Mouse (Mus musculus): ENCODE data around the gene Mybbp1a. TPM values are rescaled to one million over a fixed set of nuclear protein-coding genes. Genes with fewer than 3 reads are reported as not detected.
"Not testable (repeated sequence)": the region's sequence is repeated elsewhere in the genome, so short reads cannot be mapped to it uniquely, and the experiment has no call there.

The Mybbp1a gene
- polyA plus RNA-seq, 1 experiment = 25.0 TPM

DNA sequence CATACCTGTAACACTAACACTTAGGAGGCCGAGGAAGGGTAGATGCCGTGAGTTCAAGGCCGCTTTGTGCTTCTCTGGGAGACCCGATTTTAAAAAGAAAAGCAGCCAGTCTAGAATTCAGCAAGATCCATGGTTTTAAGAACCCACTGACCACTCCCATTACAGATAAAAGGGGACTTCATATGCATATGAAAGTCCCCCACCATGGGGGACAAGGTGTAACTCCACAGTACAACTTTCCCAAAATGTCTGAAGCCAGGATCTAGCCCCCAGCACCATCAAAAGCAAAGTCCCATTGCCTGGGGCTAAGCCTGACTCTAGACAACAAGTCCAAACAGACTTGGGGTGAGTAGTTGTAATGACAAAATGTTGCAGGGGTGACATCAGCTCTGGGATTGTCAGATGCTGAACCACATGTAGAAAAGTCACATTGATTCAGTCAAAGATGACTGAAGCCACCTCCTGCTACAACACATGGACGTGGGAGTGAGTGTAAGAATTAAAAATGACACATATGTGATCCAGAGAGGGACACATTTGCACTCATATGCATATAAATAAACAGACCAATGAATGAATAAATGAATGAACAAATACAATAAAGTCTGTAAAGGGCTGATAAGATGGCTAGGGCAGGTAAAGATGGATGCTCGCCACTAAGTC is 20.6 kb upstream of the Mybbp1a start:
- H3K4me1 ChIP-seq (ENCODE audit: control insufficient read depth, insufficient read depth, insufficient read length, low read length) = no peaks in the 10 kb centered on the region
- H3K4me3 ChIP-seq (ENCODE audit: low read depth, low read length) = no peak overlapping the region
- WGBS = 83% methylated on average over 6 of the region's 6 CpGs
- H3K27me3 ChIP-seq (ENCODE audit: control insufficient read depth, insufficient read depth, low read length) = no peaks in the 10 kb centered on the region
- no peak for TF ChIP-seq POLR2A (IDR thresholded peaks at IDR 0.05; ENCODE audit: low read depth, low read length)
- no peak for TF ChIP-seq CTCF (IDR thresholded peaks at IDR 0.05; ENCODE audit: extremely low read depth, insufficient read length, insufficient replicate concordance, low read depth, low read length)
- H3K36me3 ChIP-seq (ENCODE audit: control insufficient read depth, insufficient read depth, low read length) = no peaks in the 10 kb centered on the region
- H3K27ac ChIP-seq (ENCODE audit: insufficient read depth, low read depth, low read length) = no peak overlapping the region

DNA sequence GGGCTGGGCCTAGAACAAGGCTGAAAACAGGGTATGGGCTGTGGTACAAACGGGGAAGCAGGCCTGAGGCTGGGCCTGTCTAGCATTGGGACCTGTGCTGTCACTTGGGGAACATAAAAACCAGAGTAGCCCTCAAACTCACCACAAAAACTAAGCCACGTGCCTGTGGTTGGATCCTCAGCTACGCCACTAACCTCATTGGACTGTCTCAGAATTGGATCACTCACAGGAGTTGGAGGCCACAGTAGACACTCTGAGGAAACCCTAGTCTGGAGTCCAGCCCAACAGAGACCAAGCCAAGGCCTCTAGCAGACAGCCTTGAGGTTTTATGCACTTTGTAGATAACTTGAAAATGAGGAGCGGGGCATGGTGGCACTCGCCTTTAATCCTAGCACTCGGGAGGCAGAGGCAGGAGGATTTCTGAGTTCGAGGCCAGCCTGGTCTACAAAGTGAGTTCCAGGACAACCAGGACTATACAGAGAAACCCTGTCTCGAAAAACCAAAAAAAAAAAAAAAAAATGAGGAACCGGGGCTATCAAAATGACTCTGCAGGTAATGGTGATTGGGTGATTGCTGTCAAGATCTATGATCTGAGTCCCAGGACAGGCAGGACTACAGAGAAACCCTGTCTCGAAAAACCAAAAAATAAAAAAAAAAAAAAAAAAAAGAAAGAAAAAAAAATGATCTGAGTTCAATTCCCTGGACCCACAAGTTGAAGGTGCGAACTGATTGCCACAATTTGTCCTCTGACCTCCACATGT is 19.5 kb upstream of the Mybbp1a start:
- Histone ChIP-seq H3K4me1 (ENCODE audit: control insufficient read depth, insufficient read depth, insufficient read length, low read length) (no peaks in the 10 kb centered on the region), H3K27me3 (ENCODE audit: control insufficient read depth, insufficient read depth, low read length) (no peaks in the 10 kb centered on the region), H3K36me3 (ENCODE audit: control insufficient read depth, insufficient read depth, low read length) (no peaks in the 10 kb centered on the region), H3K27ac (ENCODE audit: insufficient read depth, low read depth, low read length) (no peak overlapping the region), H3K4me3 (ENCODE audit: low read depth, low read length) (no peak overlapping the region)
- TF ChIP-seq CTCF (IDR thresholded peaks at IDR 0.05; ENCODE audit: extremely low read depth, insufficient read length, insufficient replicate concordance, low read depth, low read length) = no peak
- TF ChIP-seq POLR2A (IDR thresholded peaks at IDR 0.05; ENCODE audit: low read depth, low read length) = no peak
- WGBS = 81% methylated on average over 11 of the region's 11 CpGs

DNA sequence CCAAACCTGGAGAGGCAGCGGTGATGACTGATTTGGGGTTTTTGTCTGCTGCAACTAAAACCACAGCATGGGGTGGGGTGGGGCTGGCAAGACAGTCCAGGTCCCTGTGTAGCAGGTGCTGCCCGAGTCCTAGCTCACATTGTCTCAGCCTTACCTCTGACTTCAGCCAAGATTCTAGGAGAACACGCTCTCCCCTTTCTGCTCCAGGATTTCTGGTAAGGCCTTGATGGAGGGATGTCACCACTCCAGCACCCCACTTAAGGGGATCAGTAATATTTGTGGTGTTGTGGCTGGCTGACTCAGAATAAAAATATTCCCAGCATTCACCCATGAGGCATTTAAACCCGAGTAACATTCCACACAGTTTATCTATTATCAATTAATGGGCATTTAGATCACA is 17.5 kb upstream of the Mybbp1a start:
- TF ChIP-seq POLR2A (IDR thresholded peaks at IDR 0.05; ENCODE audit: low read depth, low read length) (no peak), CTCF (IDR thresholded peaks at IDR 0.05; ENCODE audit: extremely low read depth, insufficient read length, insufficient replicate concordance, low read depth, low read length) (no peak)
- WGBS = 58% methylated on average over 4 of the region's 4 CpGs
- no peaks in the 10 kb centered on the region for H3K4me1 ChIP-seq (ENCODE audit: control insufficient read depth, insufficient read depth, insufficient read length, low read length)
- no peaks in the 10 kb centered on the region for H3K36me3 ChIP-seq (ENCODE audit: control insufficient read depth, insufficient read depth, low read length)
- H3K27ac ChIP-seq (ENCODE audit: insufficient read depth, low read depth, low read length) = no peak overlapping the region
- no peaks in the 10 kb centered on the region for H3K27me3 ChIP-seq (ENCODE audit: control insufficient read depth, insufficient read depth, low read length)
- no peak overlapping the region for H3K4me3 ChIP-seq (ENCODE audit: low read depth, low read length)

DNA sequence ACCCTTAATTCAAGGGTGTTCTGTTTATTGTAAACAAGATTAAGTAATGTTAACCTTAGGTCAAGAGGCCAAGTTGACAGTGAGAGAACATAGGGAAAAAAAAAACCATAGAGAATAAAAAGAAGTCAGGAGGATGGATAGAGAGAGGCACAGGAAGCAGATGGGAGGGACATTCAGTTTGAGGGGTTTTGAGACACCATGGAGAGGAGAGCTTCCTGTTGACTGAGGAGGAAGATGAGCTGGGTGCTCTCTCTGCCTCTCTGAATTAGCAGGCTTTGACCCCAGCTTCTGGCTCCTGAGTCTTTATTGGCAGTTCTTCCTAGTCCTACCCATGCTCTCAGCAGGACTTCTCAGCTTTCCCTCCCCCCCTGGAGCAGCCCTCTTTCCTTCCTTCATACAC is 16.0 kb upstream of the Mybbp1a start:
- TF ChIP-seq CTCF (IDR thresholded peaks at IDR 0.05; ENCODE audit: extremely low read depth, insufficient read length, insufficient replicate concordance, low read depth, low read length) (no peak), POLR2A (IDR thresholded peaks at IDR 0.05; ENCODE audit: low read depth, low read length) (no peak)
- no peaks in the 10 kb centered on the region for H3K27me3 ChIP-seq (ENCODE audit: control insufficient read depth, insufficient read depth, low read length)
- no peak overlapping the region for H3K4me3 ChIP-seq (ENCODE audit: low read depth, low read length)
- no peaks in the 10 kb centered on the region for H3K36me3 ChIP-seq (ENCODE audit: control insufficient read depth, insufficient read depth, low read length)
- H3K4me1 ChIP-seq (ENCODE audit: control insufficient read depth, insufficient read depth, insufficient read length, low read length) = no peaks in the 10 kb centered on the region
- H3K27ac ChIP-seq (ENCODE audit: insufficient read depth, low read depth, low read length) = no peak overlapping the region

DNA sequence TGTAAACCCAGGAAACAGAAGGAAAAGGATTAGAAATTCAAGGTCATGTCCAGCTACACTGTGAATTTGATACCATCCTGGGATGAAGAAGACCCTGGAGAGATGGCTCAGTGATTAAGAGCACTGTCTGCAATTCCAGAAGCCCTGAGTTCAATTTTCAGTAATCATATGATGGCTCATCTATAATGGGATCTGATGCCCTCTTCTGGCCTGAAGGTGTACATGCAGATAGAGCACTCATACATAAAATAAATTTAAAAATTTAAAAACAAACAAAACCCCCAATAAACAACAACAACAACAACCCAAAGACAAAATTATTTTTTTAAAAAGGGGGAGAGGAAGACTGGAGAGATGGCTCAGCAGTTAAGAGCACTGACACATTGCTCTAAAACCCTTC is 14.3 kb upstream of the Mybbp1a start:
- H3K4me1 ChIP-seq (ENCODE audit: control insufficient read depth, insufficient read depth, insufficient read length, low read length) = no peaks in the 10 kb centered on the region
- TF ChIP-seq CTCF (IDR thresholded peaks at IDR 0.05; ENCODE audit: extremely low read depth, insufficient read length, insufficient replicate concordance, low read depth, low read length) (no peak), POLR2A (IDR thresholded peaks at IDR 0.05; ENCODE audit: low read depth, low read length) (no peak)
- no peak overlapping the region for H3K4me3 ChIP-seq (ENCODE audit: low read depth, low read length)
- H3K36me3 ChIP-seq (ENCODE audit: control insufficient read depth, insufficient read depth, low read length) = no peaks in the 10 kb centered on the region
- no peaks in the 10 kb centered on the region for H3K27me3 ChIP-seq (ENCODE audit: control insufficient read depth, insufficient read depth, low read length)
- no peak overlapping the region for H3K27ac ChIP-seq (ENCODE audit: insufficient read depth, low read depth, low read length)

DNA sequence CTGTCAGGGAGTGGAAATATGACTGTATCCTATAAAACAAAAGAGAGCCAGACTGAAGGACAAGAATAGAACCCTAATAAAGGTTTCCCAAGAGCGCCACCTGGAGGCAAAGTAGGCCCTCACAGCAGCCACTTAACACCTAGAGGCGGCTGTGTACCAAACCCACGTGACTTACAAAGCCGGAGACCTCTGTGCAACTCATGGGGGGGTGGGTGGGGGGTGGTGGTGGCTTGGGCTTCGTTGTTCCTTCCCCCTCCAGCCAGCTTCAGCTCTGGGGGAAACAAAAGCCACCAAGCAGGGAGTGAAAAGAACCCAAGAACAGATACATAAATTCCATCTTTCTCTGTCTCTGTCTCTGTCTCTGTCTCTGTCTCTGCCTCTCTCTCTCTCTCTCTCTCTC is 12.5 kb upstream of the Mybbp1a start:
- Histone ChIP-seq H3K27me3 (ENCODE audit: control insufficient read depth, insufficient read depth, low read length) (no peaks in the 10 kb centered on the region), H3K4me3 (ENCODE audit: low read depth, low read length) (no peak overlapping the region), H3K4me1 (ENCODE audit: control insufficient read depth, insufficient read depth, insufficient read length, low read length) (no peaks in the 10 kb centered on the region), H3K27ac (ENCODE audit: insufficient read depth, low read depth, low read length) (no peak overlapping the region), H3K36me3 (ENCODE audit: control insufficient read depth, insufficient read depth, low read length) (no peaks in the 10 kb centered on the region)
- TF ChIP-seq POLR2A (IDR thresholded peaks at IDR 0.05; ENCODE audit: low read depth, low read length) (no peak), CTCF (IDR thresholded peaks at IDR 0.05; ENCODE audit: extremely low read depth, insufficient read length, insufficient replicate concordance, low read depth, low read length) (peak; percentile 74; the same call in 1 of the 2 replicates)
- WGBS = 0% methylated on average over 5 of the region's 5 CpGs

DNA sequence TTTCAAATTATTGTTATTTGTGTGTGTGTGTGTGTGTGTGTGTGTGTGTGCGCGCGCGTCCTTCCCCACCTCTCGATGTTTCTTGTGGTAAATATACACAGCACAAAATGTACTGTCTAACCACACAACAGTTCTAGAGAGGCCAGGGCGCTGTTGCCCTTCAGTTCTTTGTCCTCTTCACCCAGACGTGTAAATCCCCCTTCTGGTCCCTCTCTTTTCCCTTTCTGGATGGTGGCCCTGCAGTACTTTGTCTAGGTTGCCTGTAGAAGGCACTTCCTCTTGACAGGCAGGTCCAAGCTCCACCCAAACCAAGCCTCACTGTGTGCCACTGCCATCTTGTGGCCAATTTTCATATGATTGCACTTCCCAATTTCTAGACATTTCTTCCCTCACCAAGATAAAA is 11.9 kb upstream of the Mybbp1a start:
- no peak overlapping the region for H3K27ac ChIP-seq (ENCODE audit: insufficient read depth, low read depth, low read length)
- no peaks in the 10 kb centered on the region for H3K36me3 ChIP-seq (ENCODE audit: control insufficient read depth, insufficient read depth, low read length)
- WGBS = 42% methylated on average over 7 of the region's 7 CpGs
- TF ChIP-seq CTCF (IDR thresholded peaks at IDR 0.05; ENCODE audit: extremely low read depth, insufficient read length, insufficient replicate concordance, low read depth, low read length) (peak; percentile 82; the same call in 1 of the 2 replicates), POLR2A (IDR thresholded peaks at IDR 0.05; ENCODE audit: low read depth, low read length) (no peak)
- H3K27me3 ChIP-seq (ENCODE audit: control insufficient read depth, insufficient read depth, low read length) = no peaks in the 10 kb centered on the region
- no peaks in the 10 kb centered on the region for H3K4me1 ChIP-seq (ENCODE audit: control insufficient read depth, insufficient read depth, insufficient read length, low read length)
- peak overlapping the region; percentile 34 for H3K4me3 ChIP-seq (ENCODE audit: low read depth, low read length)

DNA sequence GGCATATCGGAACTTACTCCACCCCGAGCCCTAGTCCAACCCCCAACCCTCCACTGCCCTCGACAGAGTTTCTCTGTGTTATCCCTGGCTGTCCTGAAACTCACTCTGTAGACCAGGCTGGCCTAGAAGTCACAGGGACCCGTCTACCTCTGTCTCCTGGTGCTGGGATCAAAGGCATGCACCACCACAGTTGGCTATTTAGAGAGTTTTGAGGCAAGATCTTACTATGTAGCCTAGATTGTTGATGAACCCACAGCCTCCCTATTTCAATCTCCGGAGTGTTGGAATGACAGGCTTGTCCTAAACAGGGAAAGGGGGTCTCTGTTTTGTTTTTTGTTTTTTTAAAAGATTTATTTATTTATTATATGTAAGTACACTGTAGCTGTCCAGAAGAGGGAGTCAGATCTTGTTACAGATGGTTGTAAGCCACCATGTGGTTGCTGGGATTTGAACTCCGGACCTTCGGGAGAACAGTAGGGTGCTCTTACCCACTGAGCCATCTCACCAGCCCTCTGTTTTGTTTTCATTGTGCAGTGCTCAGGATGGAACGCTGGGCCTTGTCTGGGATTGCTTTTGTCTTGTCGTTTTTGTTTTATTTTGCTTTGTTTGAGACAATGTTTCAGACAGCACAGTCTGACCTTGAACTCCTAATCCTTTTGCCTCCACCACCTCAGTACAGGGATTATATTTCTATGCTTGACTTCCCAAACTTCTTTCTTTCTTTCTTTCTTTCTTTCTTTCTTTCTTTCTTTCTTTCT is 10.7 kb upstream of the Mybbp1a start:
- H3K27ac ChIP-seq (ENCODE audit: insufficient read depth, low read depth, low read length); H3K27me3 ChIP-seq (ENCODE audit: control insufficient read depth, insufficient read depth, low read length); H3K4me1 ChIP-seq (ENCODE audit: control insufficient read depth, insufficient read depth, insufficient read length, low read length); H3K4me3 ChIP-seq (ENCODE audit: low read depth, low read length); H3K36me3 ChIP-seq (ENCODE audit: control insufficient read depth, insufficient read depth, low read length): not testable (repeated sequence)
- 70% methylated on average over 9 of the region's 9 CpGs for WGBS
